Mouse (Mus musculus): Measurements from ENCODE around the gene Trf.

Trf gene

DNA sequence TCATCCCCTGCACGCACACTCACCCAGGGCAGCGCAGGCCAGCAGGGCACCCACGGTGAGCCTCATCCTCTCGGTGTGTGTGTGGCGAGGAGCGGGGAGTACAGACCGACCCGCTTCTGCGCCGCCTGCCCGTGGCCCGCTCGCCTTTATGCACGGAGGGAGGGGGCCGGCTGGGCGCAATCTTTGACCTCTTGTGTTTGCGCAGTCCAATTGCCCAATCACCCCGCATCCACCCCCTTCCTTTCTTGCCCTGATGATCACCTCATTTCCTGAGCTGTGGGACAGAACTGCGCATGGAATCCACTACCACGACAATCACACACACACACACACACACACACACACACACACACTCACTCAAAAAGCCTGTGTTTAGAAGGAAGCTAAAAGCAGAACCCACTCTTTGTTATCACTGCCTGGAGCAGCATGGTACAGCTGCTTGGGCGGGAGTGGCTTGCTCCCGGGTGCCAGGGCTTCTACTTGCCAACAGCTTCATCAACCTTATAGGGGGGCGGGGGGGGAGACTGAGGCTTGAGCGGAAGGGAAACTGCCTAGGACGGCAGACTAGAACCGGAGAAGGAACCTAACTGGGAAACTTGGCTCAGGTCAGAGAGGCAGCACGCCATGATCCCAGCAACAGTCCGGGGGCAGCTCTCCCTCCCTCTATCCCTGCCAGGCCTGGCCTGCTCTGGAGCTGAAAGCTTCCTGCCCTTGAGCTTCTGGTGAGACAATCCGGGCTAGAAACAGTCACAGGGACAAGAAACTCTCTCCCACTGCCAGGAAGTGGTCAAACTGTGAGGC, at the start of gene Trf, which contains the start of gene Gm20425:
Trf (minus strand) TSS at position 294 of the 801 bp plus-strand sequence.
Gm20425 (minus strand) TSS at position 157 of the 801 bp plus-strand sequence.
- peak; percentile 35 for DNase-seq

GRCm38 (mm10) chr9:103276876-103277275, 46.6 kb upstream of the Trf start:
- no peak for DNase-seq

DNA sequence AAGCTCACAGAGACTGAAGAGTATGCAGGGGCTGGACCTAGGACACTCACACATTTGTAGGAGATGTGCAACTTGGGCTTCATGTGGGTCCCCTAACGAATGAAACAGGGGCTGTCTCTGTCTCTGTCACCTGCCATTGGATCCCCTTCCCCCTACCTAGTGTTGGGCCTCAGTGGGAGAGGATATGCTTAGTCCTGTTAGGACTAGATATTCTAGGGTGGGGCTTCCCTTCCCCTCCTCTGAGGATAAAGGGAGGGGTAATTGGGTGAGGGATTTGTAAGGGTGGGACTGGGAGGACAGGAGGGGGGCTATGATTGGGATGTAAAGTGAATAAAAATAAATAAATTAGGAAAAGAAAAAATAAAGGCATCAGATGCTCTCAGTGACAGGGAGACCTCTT, 45.4 kb upstream of the Trf start:
- DNase-seq, result no peak

- no peak for DNase-seq
These were observed 44.6 kb upstream of the Trf start for GRCm38 (mm10) chr9:103274819-103275218.

GRCm38 (mm10) chr9:103271104-103271503, 40.9 kb upstream of the Trf start:
- DNase-seq, result no peak

DNA sequence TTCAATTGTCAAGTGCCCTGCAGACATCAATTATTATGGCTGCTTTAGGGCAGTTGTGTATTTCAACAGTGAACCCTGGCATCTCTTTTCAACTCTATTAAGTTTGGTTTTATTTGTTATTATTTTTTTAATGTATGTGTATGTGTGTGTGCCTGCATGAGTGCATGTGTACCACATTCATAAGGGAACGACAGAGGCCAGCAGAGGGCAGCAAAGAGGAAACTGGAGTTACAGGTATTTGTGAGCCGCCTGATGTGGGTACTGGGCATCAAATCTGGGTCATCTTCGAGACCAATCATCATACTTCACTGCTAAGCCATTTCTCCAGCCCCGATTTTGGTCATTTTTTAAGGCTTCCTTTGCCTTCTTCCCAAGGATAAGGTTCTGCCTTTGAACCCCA, 35.5 kb upstream of the Trf start:
- DNase-seq, result no peak

DNA sequence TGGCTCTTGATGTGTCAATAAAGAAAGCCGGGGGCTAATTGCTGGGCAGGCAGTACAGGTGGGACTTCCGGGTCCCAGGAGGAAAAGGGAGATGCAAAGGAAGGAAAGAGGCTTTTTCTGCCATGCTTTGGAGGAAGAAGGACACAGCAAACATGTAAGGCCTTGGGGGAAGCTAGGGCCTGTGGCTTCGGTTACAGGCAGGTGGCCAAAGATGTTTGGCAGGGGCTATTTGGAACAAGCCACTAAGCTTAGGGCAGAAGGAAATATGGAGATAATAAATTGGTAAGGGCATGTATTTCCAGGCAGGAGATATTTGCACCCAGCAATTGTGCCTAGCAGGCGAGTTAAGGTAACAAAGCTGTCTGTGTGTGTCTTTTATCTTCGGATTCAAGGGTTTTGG, 22.7 kb upstream of the Trf start:
- no peak for DNase-seq

- no peak for DNase-seq
These were observed 18.4 kb upstream of the Trf start for GRCm38 (mm10) chr9:103248618-103249017.

- DNase-seq, result no peak
These were observed 16.4 kb upstream of the Trf start for GRCm38 (mm10) chr9:103246526-103247168.

DNA sequence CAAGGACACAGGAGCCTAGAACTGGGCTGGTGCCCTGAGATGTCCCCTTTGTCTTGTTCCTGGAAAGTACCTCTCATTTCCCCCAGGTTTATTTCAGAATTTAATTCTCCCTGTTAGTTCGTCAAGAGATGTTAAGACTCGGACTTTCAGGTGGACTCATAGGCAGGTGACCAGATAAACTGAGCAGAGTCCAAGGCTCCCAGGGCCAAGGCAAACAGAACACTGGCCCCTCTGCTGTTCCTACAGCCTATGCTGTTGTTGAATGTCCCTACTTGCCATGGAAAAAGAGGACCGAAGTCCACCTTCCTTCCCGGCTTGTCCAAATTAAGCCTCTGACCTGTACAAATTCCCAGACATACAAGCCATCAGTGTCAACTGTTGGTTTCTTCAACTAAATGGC, 13.4 kb upstream of the Trf start:
- no peak for DNase-seq

DNA sequence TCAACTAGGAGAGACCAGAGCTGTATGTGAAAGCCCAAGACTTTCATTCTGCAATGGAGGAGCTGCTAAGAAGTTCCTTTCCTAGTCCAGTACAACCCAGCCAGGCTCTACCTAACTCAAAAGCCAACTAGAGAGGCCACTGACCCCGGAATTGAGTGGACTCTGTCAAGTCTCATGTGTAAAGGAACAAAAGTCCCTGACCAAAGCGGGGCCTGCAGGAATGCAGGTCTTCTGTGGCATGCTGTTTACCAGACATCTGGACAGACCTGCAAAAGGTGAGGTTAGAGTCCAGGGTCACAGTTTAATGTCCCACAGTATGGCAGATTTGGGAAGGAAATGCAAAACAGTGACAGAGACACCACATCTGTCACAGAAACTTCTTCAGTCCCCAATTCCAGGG, 11.0 kb upstream of the Trf start:
- DNase-seq, result no peak

GRCm38 (mm10) chr9:103239471-103239870, 9.2 kb upstream of the Trf start:
- DNase-seq, result no peak

- no peak for DNase-seq
These were observed 4.4 kb upstream of the Trf start for GRCm38 (mm10) chr9:103234565-103235165.

- DNase-seq, result no peak
These were observed 3.8 kb upstream of the Trf start for GRCm38 (mm10) chr9:103234059-103234458.

GRCm38 (mm10) chr9:103233006-103233395, 2.8 kb upstream of the Trf start:
- peak; percentile 82 for DNase-seq

DNA sequence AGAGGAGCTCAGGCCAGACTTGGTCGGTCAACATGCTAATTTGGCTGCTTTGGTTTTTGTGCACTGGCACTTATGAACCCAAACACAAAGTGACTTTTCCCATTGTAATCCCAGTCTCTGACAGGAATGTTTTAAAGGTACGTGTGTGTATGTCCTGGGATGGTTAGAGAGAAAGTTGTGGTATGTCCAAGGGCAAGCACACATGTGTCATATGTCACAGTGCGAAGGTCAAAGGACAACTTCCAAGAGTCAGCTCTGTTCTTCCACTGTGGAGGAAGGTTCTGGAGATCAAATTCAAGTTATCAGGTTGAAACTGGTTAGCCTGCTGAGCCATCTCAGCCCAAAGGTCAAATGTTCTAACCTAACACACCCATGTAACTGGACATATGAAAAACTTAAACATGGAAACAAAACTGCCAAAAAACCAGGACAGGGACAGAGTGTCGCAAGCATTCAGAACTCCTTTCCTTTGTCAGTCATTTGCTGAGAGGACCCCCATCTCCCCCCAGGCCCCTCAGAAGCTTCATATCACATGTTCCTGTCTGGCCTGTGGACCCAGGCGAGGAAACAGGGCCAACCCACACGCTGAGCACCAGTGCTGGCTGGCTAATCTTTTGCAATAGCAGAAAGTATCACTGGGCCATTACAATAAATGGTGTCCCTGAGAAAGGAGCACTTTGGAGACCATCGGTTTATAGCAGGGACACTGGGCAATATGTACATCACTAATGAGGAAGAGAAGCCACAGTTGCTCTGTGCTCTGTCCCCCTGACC, 2.2 kb upstream of the Trf start:
- no peak for DNase-seq

DNA sequence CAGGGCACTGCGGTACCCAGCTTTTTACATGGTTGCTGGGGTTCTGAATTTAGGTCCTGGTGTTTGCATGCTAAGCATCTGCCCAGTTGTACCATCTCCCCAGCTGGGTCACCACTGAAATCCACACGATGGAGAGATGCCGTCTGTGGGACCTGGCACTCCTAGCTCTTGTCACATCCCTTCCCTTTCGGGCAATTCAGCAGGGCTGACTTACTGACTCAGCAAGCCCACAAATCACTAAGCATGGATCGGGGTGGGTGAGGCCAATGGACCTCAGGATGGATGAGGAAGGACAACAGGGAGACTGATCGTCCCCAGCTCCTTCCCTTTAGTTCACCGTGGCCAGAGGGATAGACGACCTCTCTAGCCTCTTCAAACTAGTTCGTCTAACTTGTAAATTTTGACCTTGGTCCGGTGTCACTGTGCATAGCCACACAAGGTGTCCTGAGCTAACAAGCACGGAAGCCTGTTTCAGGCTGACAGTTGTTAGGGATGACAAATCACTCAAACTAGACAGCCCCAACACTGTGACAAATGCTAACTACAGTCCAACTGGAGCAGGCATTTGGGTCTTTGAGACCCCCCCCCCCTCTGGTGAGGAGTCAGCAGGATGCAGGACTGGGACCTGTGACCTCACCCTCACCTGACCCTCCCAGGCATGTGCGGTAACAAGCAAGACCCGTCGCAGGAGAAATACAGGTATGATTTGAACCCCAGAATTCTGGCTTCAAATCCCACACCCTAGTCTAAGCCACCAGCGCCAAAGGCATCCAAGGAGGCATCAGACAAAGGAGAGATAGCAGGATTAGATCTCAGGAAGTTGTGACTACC, 992 bp downstream of the Trf start:
- no peak for DNase-seq

GRCm38 (mm10) chr9:103228370-103229003, 1.8 kb downstream of the Trf start:
- no peak for DNase-seq

GRCm38 (mm10) chr9:103227760-103228159, 2.5 kb downstream of the Trf start:
- DNase-seq, result no peak

- DNase-seq, result no peak
These were observed 3.4 kb downstream of the Trf start for GRCm38 (mm10) chr9:103226806-103227205.

- peak; percentile 58 for DNase-seq
These were observed 4.8 kb downstream of the Trf start for GRCm38 (mm10) chr9:103225464-103225863.

GRCm38 (mm10) chr9:103224721-103225120, 5.5 kb downstream of the Trf start:
- no peak for DNase-seq
